Mouse (Mus musculus): ENCODE results near the gene Gstm3.

DNA sequence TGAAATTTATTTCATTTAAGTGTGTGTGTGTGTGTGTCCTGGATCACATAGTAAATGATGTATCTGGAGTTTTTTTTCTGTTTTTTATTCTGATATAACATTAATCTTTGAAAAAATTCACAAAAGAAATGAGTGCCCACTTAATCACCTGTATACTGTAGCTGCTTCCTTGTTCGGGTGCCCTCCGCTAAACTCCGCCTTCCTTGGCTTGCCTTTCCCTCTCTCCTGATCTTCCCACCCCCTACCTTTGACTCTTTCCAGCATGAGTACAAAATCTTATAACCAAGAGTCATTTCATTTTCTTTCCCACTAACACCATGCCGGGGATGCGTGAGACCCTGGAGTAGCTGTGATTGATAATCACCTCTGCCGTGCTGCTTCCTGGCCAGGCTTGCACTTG lies 37.0 kb downstream of the Gstm3 start:
- no peak for TF ChIP-seq CTCF (IDR thresholded peaks at IDR 0.05; ENCODE audit: control insufficient read depth, insufficient read depth, low read length)
- no peak for TF ChIP-seq POLR2A (IDR thresholded peaks at IDR 0.05; ENCODE audit: borderline replicate concordance, control insufficient read depth, low read depth, low read length)

All from bone marrow, adult 2 months (tissue).